In genomic region chr4:143298431-143299315, GRCm38 (mm10) we compare ENCODE assay signal across 9 mouse cellular contexts. TPM values are rescaled to one million over a fixed set of nuclear protein-coding genes. Genes with fewer than 3 reads are reported as not detected.
DNase-seq lines count a peak whose midpoint lies in the region; ATAC-seq and TF ChIP-seq lines count a peak whose summit lies in the region.
"Had no signal": no experiment of that assay in that cellular context is flagged by ENCODE, and none has a peak within 500 bp of the region (broad histone marks: within the 10 kb centered on the region; RNA-seq: fewer than 3 reads in every experiment).

No protein-coding gene starts in this region.

- peak overlapping the region; percentile 71 for H3K4me2 ChIP-seq in heart, embryonic 11.5 days
- peak overlapping the region; percentile 73 for H3K4me2 ChIP-seq in limb, embryonic 11.5 days (ENCODE audit: low read depth, severe bottlenecking)
- peak overlapping the region; percentile 60 for H3K4me2 ChIP-seq in neural tube, embryonic 13.5 days

- CTCF ChIA-PET in Patski (lab: Charles Lee), result interaction anchor here (1.7 to 2.0 kb wide), 2 partner anchors 18 to 27 kb away, joined by 3 to 5 read pairs; no protein-coding TSS in a partner anchor

- no peak for TF ChIP-seq CTCF in Patski (IDR thresholded peaks at IDR 0.05)

- peaks cover 20% of the 10 kb centered on the region for H3K4me1 ChIP-seq in heart, embryonic 11.5 days (ENCODE audit: control insufficient read depth, insufficient read depth, low read length)
- H3K4me1 ChIP-seq in limb, embryonic 11.5 days (ENCODE audit: control insufficient read depth, insufficient read depth, low read length), result peaks cover 17% of the 10 kb centered on the region
- peaks cover 64% of the 10 kb centered on the region for H3K4me1 ChIP-seq in neural tube, embryonic 13.5 days (replicated peaks)

- H3K9me3 ChIP-seq in heart, embryonic 11.5 days (replicated peaks; ENCODE audit: control insufficient read depth, low read length), result no peaks in the 10 kb centered on the region
- H3K9me3 ChIP-seq in limb, embryonic 11.5 days (ENCODE audit: control insufficient read depth, low read length), result no peaks in the 10 kb centered on the region
- H3K9me3 ChIP-seq in neural tube, embryonic 13.5 days, result no peaks in the 10 kb centered on the region

- POLR2A ChIA-PET in Patski (lab: Charles Lee), result interaction anchor here (0.9 to 2.8 kb wide), 2 partner anchors 11 to 16 kb away, joined by 3 to 26 read pairs; no protein-coding TSS in a partner anchor

- no peaks in the 10 kb centered on the region for H3K27me3 ChIP-seq in Patski
- H3K27me3 ChIP-seq in heart, embryonic 11.5 days (ENCODE audit: control insufficient read depth, insufficient read depth, low read length), result peaks cover 19% of the 10 kb centered on the region
- no peaks in the 10 kb centered on the region for H3K27me3 ChIP-seq in limb, embryonic 11.5 days (ENCODE audit: control insufficient read depth, insufficient read depth, low read length)
- no peaks in the 10 kb centered on the region for H3K27me3 ChIP-seq in neural tube, embryonic 13.5 days

- WGBS in heart, embryonic 11.5 days (ENCODE audit: insufficient replicate concordance), result 7% methylated on average over 24 of the region's 24 CpGs
- WGBS in limb, embryonic 11.5 days, result 3% methylated on average over 24 of the region's 24 CpGs
- 2% methylated on average over 24 of the region's 24 CpGs for WGBS in neural tube, embryonic 13.5 days

- peak; percentile 36 for ATAC-seq in Patski
- 0 out of 2 replicates have a peak, but pooled peaks have one; percentile 44 for ATAC-seq in heart, embryonic 11.5 days (replicated peaks; ENCODE audit: insufficient number of reproducible peaks, low FRiP score, low TSS enrichment)
- peak; percentile 47; the same call in 1 of the 2 replicates for ATAC-seq in limb, embryonic 11.5 days (ENCODE audit: insufficient number of reproducible peaks, low FRiP score, low TSS enrichment, low read depth)
- ATAC-seq in neural tube, embryonic 13.5 days (ENCODE audit: low read depth), result peak; percentile 23; the same call in 1 of the 2 replicates

- DNase-seq in cerebellum, postnatal 14 days, result peak; percentile 49 to 64
- no peak for DNase-seq in cerebellum, postnatal 36 days
- no peak for DNase-seq in Patski (ENCODE audit: low read depth, low spot score)
- DNase-seq in limb, embryonic 11.5 days (ENCODE audit: low spot score), result no peak
- no peak for DNase-seq in cerebellum, adult 9-11 months
- DNase-seq in urinary bladder, postnatal 4 days (ENCODE audit: low spot score in 2 of 2), result no peak

- H3K27ac ChIP-seq in heart, embryonic 11.5 days (ENCODE audit: low read depth, low read length), result peak overlapping the region; percentile 50; the same call in 1 of the 2 replicates
- H3K27ac ChIP-seq in limb, embryonic 11.5 days (replicated peaks; ENCODE audit: low read depth, low read length), result no peak overlapping the region
- H3K27ac ChIP-seq in neural tube, embryonic 13.5 days (replicated peaks), result peak overlapping the region; percentile 83

- peak overlapping the region; percentile 55 for H3K4me3 ChIP-seq in heart, embryonic 11.5 days (ENCODE audit: low read depth, low read length)
- peak overlapping the region; percentile 34 for H3K4me3 ChIP-seq in limb, embryonic 11.5 days (ENCODE audit: low read depth, low read length)
- peak overlapping the region; percentile 43 for H3K4me3 ChIP-seq in neural tube, embryonic 13.5 days
- H3K4me3 ChIP-seq: erythroblast, embryonic 14.5 days had no signal

- in situ Hi-C loops in Patski (cut with MboI; ENCODE audit: low pct_unique_long_range_greater_than_20kb), result loop anchor here (25.0 kb wide), 2 partner anchors 1714 to 1964 kb away; no protein-coding TSS in a partner anchor

- H3K9ac ChIP-seq in heart, embryonic 11.5 days (ENCODE audit: low read depth, low read length), result peak overlapping the region; percentile 66
- peak overlapping the region; percentile 9; the same call in 1 of the 2 replicates for H3K9ac ChIP-seq in limb, embryonic 11.5 days (ENCODE audit: low read length)
- peak overlapping the region; percentile 62 for H3K9ac ChIP-seq in neural tube, embryonic 13.5 days

- H3K36me3 ChIP-seq in heart, embryonic 11.5 days (ENCODE audit: control insufficient read depth, insufficient read depth, low read length), result no peaks in the 10 kb centered on the region
- H3K36me3 ChIP-seq in limb, embryonic 11.5 days (ENCODE audit: control insufficient read depth, insufficient read depth, low read length), result no peaks in the 10 kb centered on the region
- H3K36me3 ChIP-seq in neural tube, embryonic 13.5 days, result no peaks in the 10 kb centered on the region

RNA-seq across cellular contexts. Expression of gene Pdpn, which starts 0.7 kb away (rescaled TPM):
- polyA plus RNA-seq in Patski (2021), result 296 TPM
- 28.4 and 29.1 TPM in 2 replicates for polyA plus RNA-seq in heart, embryonic 11.5 days (2014; fragmentation: Nextera tagmentation; extraction: Ambion mirVana)
- polyA plus RNA-seq in limb, embryonic 11.5 days (2014; fragmentation: Nextera tagmentation; extraction: Ambion mirVana), result 29.6 and 32.0 TPM in 2 replicates
- polyA plus RNA-seq in neural tube, embryonic 13.5 days (2015; fragmentation: Nextera tagmentation; extraction: Ambion mirVana), result 64.0 and 77.5 TPM in 2 replicates
- polyA plus RNA-seq: erythroblast, embryonic 14.5 days had no signal

RNA-seq across cellular contexts. Expression of gene Lrrc38, which starts 50.9 kb away (rescaled TPM):
- polyA plus RNA-seq in Patski (2021), result not detected
- polyA plus RNA-seq in heart, embryonic 11.5 days (2014; fragmentation: Nextera tagmentation; extraction: Ambion mirVana), result 0.23 TPM in 1 of 2 replicates, not detected in the other
- 0.11 and 0.41 TPM in 2 replicates for polyA plus RNA-seq in limb, embryonic 11.5 days (2014; fragmentation: Nextera tagmentation; extraction: Ambion mirVana)
- 0.27 and 0.33 TPM in 2 replicates for polyA plus RNA-seq in neural tube, embryonic 13.5 days (2015; fragmentation: Nextera tagmentation; extraction: Ambion mirVana)
- polyA plus RNA-seq: erythroblast, embryonic 14.5 days had no signal

Comparison
In these comparisons a context has a peak if more than half of its experiments do, and no peak if none do; other contexts are left out.
1. DNase-seq: peak in cerebellum, postnatal 14 days (2 of 2); none in cerebellum, postnatal 36 days (0 of 2), Patski (single experiment), limb, embryonic 11.5 days (single experiment), cerebellum, adult 9-11 months (single experiment) and urinary bladder, postnatal 4 days (0 of 2).
2. H3K9ac ChIP-seq: peak in every context shown above with its lines; median percentile 66 in heart, embryonic 11.5 days; 62 in neural tube, embryonic 13.5 days; 9 in limb, embryonic 11.5 days.
3. Peak in every context shown above with its lines, with median percentiles within 50 percentile points of each other: ATAC-seq, H3K4me2 ChIP-seq and H3K4me3 ChIP-seq.